Mouse (Mus musculus) hindbrain, embryonic 12.5 days (tissue): Measurements from ENCODE around the gene Sez6l2. TPM values are rescaled to one million over a fixed set of nuclear protein-coding genes. Genes with fewer than 3 reads are reported as not detected.

Experiments
- ATAC-seq: fragments of 200-750 bp; cut with Nextera tagmentation; 2 replicates; pipeline ENCODE4 v1.8.0; 2017; ENCODE audit warnings: moderate TSS enrichment; ENCODE audit not compliant: low FRiP score
- H3K27ac ChIP-seq: fragments of 300-500 bp; sonication (generic); 2 replicates; pipeline ENCODE4 v1.5.1; 2016; ENCODE audit warnings: mild to moderate bottlenecking
- H3K27me3 ChIP-seq: fragments of 300-500 bp; sonication (generic); 2 replicates; pipeline ENCODE4 v1.6.1; 2016; ENCODE audit warnings: mild to moderate bottlenecking
- H3K36me3 ChIP-seq: fragments of 300-500 bp; sonication (generic); 2 replicates; pipeline ENCODE4 v1.6.1; 2016; ENCODE audit warnings: mild to moderate bottlenecking
- H3K4me1 ChIP-seq: fragments of 300-500 bp; sonication (generic); 2 replicates; pipeline ENCODE4 v1.6.1; 2016
- H3K4me2 ChIP-seq: fragments of 300-500 bp; sonication (generic); replicated peaks from 2 replicates; pipeline ENCODE4 v1.6.1; 2016; ENCODE audit warnings: mild to moderate bottlenecking
- H3K4me3 ChIP-seq: fragments of 300-500 bp; sonication (generic); 2 replicates; pipeline ENCODE4 v1.5.1; 2016; ENCODE audit warnings: mild to moderate bottlenecking
- H3K9ac ChIP-seq: fragments of 300-500 bp; sonication (generic); 2 replicates; pipeline ENCODE4 v1.6.1; 2016; ENCODE audit warnings: mild to moderate bottlenecking, moderate library complexity
- H3K9me3 ChIP-seq: fragments of 300-500 bp; sonication (generic); replicated peaks from 2 replicates; pipeline ENCODE4 v1.6.1; 2016; ENCODE audit warnings: mild to moderate bottlenecking
- WGBS: fragments of 180-500 bp; shearing (Covaris S2); methylation state at CpG from one replicate; pipeline ENCODE4 v1.1.7; 2016; 5-methylcytosine and 5-hydroxymethylcytosine counted together
- polyA plus RNA-seq: library from polyadenylated mRNA; unstranded; fragments of >200 nt; fragmentation: Nextera tagmentation; extraction: Ambion mirVana; gene quantifications from 2 replicates; pipeline ENCODE4 v1.2.1, GENCODE M21; 2016

Gene Sez6l2
- polyA plus RNA-seq, 1 experiment from 2014 or later, result 18.2 TPM

DNA sequence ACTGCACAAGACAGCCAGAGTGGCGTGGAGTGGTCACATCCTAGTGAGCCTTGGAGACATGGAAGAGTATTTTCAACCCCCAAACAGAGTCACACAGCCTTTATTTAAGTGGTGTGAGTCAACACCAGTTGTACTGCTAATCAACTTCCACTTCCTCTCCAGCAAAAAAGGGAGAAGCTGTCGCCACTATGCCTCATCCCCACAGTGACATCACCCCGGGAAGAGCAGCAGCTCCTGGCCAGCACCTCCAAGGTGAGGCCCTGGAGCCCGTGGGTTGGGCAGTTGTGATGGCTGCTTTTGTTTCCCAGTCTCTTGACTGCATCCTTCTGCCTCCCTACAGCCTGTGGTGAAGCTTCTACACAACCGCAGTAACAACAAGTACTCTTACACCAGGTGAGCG, 9.2 kb upstream of the Sez6l2 start:
- Histone ChIP-seq H3K4me3 (no peak overlapping the region), H3K9ac (no peak overlapping the region), H3K27me3 (no peaks in the 10 kb centered on the region), H3K36me3 (peaks cover 50% of the 10 kb centered on the region), H3K27ac (no peak overlapping the region), H3K4me1 (peaks cover 12% of the 10 kb centered on the region), H3K9me3 (no peaks in the 10 kb centered on the region), H3K4me2 (no peak overlapping the region)
- WGBS, result 51% methylated on average over 6 of the region's 6 CpGs
- ATAC-seq, result no peak

GRCm38 (mm10) chr7:126941801-126942200, 8.6 kb upstream of the Sez6l2 start:
- no peaks in the 10 kb centered on the region for H3K27me3 ChIP-seq
- H3K4me1 ChIP-seq, result peaks cover 16% of the 10 kb centered on the region
- H3K9me3 ChIP-seq, result no peaks in the 10 kb centered on the region
- whole genome bisulfite sequencing, result 55% methylated on average over 5 of the region's 5 CpGs
- H3K4me2 ChIP-seq, result no peak overlapping the region
- H3K27ac ChIP-seq, result no peak overlapping the region; the same call in 1 of the 2 replicates
- H3K4me3 ChIP-seq, result no peak overlapping the region
- no peak overlapping the region for H3K9ac ChIP-seq
- H3K36me3 ChIP-seq, result peaks cover 49% of the 10 kb centered on the region
- ATAC-seq, result no peak

- no peak overlapping the region for H3K9ac ChIP-seq
- 35% methylated on average over 3 of the region's 3 CpGs for WGBS
- peaks cover 25% of the 10 kb centered on the region for H3K27me3 ChIP-seq
- H3K36me3 ChIP-seq, result peaks cover 39% of the 10 kb centered on the region
- no peak overlapping the region for H3K27ac ChIP-seq
- peaks cover 33% of the 10 kb centered on the region for H3K4me1 ChIP-seq
- no peak overlapping the region for H3K4me2 ChIP-seq
- no peak overlapping the region for H3K4me3 ChIP-seq
- H3K9me3 ChIP-seq, result no peaks in the 10 kb centered on the region
- no peak for ATAC-seq
Observed at GRCm38 (mm10) chr7:126946530-126946929, 3.8 kb upstream of the Sez6l2 start.

- Histone ChIP-seq H3K4me3 (peak overlapping the region; percentile 47), H3K9me3 (no peaks in the 10 kb centered on the region), H3K4me1 (peaks cover 41% of the 10 kb centered on the region), H3K27me3 (peaks cover 41% of the 10 kb centered on the region), H3K4me2 (peak overlapping the region; percentile 97), H3K27ac (peak overlapping the region; percentile 87), H3K36me3 (peaks cover 27% of the 10 kb centered on the region), H3K9ac (peak overlapping the region; percentile 64)
- ATAC-seq, result no peak
- WGBS, result 80% methylated on average over 10 of the region's 10 CpGs
Observed at GRCm38 (mm10) chr7:126948626-126949025, 1.7 kb upstream of the Sez6l2 start.

DNA sequence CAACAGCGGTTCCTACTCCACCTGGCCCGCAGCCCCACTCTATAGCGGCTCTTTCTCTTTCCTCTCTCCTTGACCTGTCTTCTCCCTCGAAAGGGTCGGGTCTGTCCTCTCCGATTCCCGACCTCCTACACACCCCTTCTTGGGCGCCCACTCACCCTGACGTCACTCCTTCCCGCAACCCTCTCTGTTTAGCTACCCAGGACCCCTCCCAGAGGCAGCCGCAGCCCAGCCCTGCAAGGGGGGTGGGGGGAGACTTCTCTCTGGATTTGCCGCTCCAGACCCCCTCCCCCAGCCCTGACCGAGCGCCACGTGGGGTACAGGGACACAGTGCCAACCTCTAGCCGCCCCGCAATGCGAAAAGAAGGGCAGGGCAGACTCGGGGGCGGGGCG, 965 bp upstream of the Sez6l2 start, which contains the start of gene Asphd1:
Gene Asphd1, minus strand, starts transcription at position 180 of the 390 bp plus-strand sequence.
- Histone ChIP-seq H3K9ac (peak within 1 kb of the TSS; percentile 64), H3K27ac (peak within 1 kb of the TSS; percentile 87), H3K4me2 (peak within 1 kb of the TSS; percentile 97), H3K27me3 (peaks cover 41% of the 10 kb centered on the region), H3K36me3 (peaks cover 19% of the 10 kb centered on the region), H3K4me1 (peaks cover 41% of the 10 kb centered on the region), H3K4me3 (peak within 1 kb of the TSS; percentile 47), H3K9me3 (no peaks in the 10 kb centered on the region)
- peak; percentile 70 for ATAC-seq
- WGBS, result under 1% methylated on average over 21 of the region's 21 CpGs

DNA sequence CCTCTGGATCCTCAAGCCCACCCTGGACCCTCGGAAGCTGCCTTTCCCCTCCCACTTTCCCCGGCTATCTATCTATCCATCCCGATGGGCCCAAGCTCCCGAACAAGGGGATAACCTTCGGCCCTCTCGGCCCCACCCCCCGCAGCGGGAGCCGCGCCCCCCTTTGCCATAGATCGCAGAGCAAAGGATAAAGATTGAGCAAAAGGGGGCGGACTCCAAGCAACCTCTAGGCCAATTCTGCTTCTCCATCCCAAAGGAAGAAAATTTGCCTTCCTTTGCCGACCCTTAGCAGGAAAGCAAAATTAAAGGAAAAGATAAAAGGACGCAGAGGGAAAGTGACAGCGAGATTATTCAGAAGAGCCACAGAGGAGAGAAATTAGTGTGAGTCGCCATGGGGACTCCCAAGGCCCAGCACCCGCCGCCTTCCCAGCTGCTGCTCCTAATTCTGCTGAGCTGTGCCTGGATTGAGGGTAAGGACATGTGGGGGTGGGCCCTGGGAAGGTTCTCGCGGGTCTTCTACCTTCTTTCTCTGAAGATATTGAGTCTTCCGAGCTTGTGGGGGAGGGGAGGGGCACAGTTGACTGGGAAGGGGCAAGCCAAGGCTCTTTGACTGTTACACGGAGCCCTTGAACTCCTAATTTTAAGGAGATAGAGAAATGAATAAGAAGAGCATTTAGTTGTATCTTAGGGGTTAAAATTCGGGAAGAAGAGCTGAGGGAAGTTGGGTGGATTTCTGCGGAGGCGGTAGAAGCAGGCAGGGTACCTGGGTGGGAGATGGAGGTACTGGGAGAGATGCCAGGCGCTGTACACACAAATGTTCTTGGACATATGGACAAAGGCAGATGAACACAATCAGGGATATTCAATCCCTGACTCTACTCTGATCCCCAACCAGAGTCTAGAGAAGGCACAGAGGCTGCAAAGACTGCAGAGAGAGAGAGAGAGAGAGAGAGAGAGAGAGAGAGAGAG, 568 bp downstream of the Sez6l2 start:
- WGBS, result 7% methylated on average over 26 of the region's 26 CpGs
- ATAC-seq, result peak; percentile 10
- peaks cover 41% of the 10 kb centered on the region for H3K27me3 ChIP-seq
- H3K4me2 ChIP-seq, result peak overlapping the region; percentile 97
- peak overlapping the region; percentile 47 for H3K4me3 ChIP-seq
- H3K9ac ChIP-seq, result peak overlapping the region; percentile 64
- H3K36me3 ChIP-seq, result peaks cover 11% of the 10 kb centered on the region
- peaks cover 41% of the 10 kb centered on the region for H3K4me1 ChIP-seq
- peak overlapping the region; percentile 87 for H3K27ac ChIP-seq
- H3K9me3 ChIP-seq, result no peaks in the 10 kb centered on the region

DNA sequence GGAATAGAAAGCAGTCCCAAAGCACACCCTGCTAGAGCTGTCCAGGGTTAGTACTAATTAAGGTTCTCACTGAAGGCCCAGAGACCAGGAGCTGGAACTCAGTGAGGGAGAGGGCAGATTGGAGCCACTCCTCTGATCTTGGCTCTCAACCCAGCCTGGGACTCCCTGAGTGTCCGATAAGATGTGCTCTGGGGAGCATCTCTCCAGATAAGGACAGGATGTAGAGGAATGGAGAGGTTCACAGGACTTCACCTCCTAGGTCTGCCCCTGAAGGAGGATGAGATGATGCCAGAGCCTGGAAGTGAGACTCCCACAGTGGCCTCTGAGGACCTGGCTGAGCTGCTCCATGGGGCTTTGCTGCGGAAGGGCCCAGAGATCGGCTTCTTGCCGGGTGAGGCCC, 1.4 kb downstream of the Sez6l2 start:
- ATAC-seq, result no peak
- H3K36me3 ChIP-seq, result peaks cover 4% of the 10 kb centered on the region; the same call in 1 of the 2 replicates
- H3K27ac ChIP-seq, result 0 out of 2 replicates have a peak overlapping the region, but pooled peaks have one; percentile 17
- peak overlapping the region; percentile 47 for H3K4me3 ChIP-seq
- 33% methylated on average over 4 of the region's 4 CpGs for WGBS
- peaks cover 37% of the 10 kb centered on the region for H3K4me1 ChIP-seq
- H3K27me3 ChIP-seq, result peaks cover 41% of the 10 kb centered on the region
- peak overlapping the region; percentile 64 for H3K9ac ChIP-seq
- H3K4me2 ChIP-seq, result peak overlapping the region; percentile 97
- no peaks in the 10 kb centered on the region for H3K9me3 ChIP-seq

- Histone ChIP-seq H3K4me3 (peak overlapping the region; percentile 47), H3K27ac (no peak overlapping the region; the same call in 1 of the 2 replicates), H3K9ac (peak overlapping the region; percentile 54), H3K27me3 (peaks cover 41% of the 10 kb centered on the region), H3K4me1 (peaks cover 37% of the 10 kb centered on the region), H3K9me3 (no peaks in the 10 kb centered on the region), H3K4me2 (peak overlapping the region; percentile 97), H3K36me3 (peaks cover 4% of the 10 kb centered on the region; the same call in 1 of the 2 replicates)
- 0% methylated on average over 8 of the region's 8 CpGs for WGBS
- ATAC-seq, result no peak
Observed at GRCm38 (mm10) chr7:126952646-126953045, 2.3 kb downstream of the Sez6l2 start.

DNA sequence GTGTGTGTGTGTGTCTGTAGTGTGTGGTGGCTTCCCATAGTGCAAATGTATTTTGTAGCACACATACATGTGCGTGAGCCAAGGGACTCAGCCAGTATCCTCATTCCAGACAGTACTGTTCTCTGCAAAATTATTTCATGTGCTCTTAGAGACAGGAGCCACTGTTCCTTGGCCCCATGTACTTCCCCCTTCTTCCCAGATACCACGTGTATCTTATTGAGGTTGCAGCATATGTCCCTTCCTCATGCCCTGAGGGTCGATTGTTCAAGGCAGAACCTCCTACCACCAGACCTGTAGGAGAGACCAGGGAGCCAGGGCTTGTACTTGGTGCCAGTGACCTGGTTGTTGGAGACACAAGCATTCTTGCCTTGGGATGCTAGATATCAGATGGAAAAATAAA, 4.8 kb downstream of the Sez6l2 start:
- ATAC-seq, result no peak

DNA sequence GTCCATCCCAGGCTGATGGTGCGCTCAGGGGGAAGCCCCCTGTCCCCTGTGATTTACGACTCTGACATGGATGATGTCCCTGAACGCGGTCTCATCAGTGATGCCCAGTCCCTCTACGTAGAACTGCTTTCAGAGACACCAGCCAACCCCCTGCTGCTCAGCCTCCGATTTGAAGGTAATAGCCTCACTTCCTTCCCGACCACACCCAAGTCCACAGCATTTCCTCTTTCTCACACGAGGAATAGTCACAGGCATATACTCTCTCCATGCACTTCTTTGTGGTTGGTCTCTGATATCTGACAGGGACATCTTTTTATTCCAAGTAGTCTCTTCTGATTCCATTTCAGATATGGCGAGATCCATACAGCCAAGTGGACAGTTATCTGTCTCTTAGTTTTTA, 9.4 kb downstream of the Sez6l2 start:
- H3K4me1 ChIP-seq, result no peaks in the 10 kb centered on the region
- no peak for ATAC-seq
- H3K36me3 ChIP-seq, result peaks cover 40% of the 10 kb centered on the region

More for the DNA sequence above, 4.8 kb downstream of the Sez6l2 start:
- peaks cover 21% of the 10 kb centered on the region for H3K4me1 ChIP-seq
- H3K36me3 ChIP-seq, result peaks cover 16% of the 10 kb centered on the region; the same call in 1 of the 2 replicates
- peaks cover 30% of the 10 kb centered on the region for H3K27me3 ChIP-seq
- no peaks in the 10 kb centered on the region for H3K9me3 ChIP-seq
- H3K9ac ChIP-seq, result no peak overlapping the region
- no peak overlapping the region for H3K4me3 ChIP-seq
- H3K4me2 ChIP-seq, result no peak overlapping the region
- no peak overlapping the region for H3K27ac ChIP-seq
- 73% methylated on average over 3 of the region's 3 CpGs for WGBS

DNA sequence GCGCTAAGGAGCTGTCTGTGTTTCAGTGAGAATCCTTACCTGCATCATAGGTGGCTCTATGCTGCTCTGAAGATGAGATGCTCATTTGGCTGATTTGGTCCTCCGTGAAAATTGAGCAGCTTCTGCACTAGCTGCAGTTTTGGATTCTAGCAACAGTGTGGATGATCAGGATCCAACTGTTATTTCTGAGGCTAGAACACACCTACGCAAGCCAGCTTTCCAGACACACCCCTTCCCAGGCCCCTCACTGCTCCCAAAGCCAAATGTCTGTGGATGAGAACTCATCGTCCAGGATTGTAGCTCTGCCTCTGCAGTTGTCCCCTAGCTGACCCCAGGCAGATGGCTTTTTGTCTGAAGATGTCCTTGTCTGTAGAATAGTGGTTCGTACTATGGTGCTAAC, 10.7 kb downstream of the Sez6l2 start:
- no peak overlapping the region for H3K4me2 ChIP-seq
- no peaks in the 10 kb centered on the region for H3K9me3 ChIP-seq
- ATAC-seq, result no peak
- 83% methylated on average over 5 of the region's 5 CpGs for WGBS
- peaks cover 37% of the 10 kb centered on the region for H3K36me3 ChIP-seq
- H3K4me3 ChIP-seq, result no peak overlapping the region
- no peak overlapping the region for H3K27ac ChIP-seq
- H3K4me1 ChIP-seq, result no peaks in the 10 kb centered on the region
- H3K9ac ChIP-seq, result no peak overlapping the region
- peaks cover 28% of the 10 kb centered on the region for H3K27me3 ChIP-seq

More for the DNA sequence above, 9.4 kb downstream of the Sez6l2 start:
- no peak overlapping the region for H3K27ac ChIP-seq
- H3K9me3 ChIP-seq, result no peaks in the 10 kb centered on the region
- 69% methylated on average over 9 of the region's 9 CpGs for WGBS
- no peak overlapping the region for H3K9ac ChIP-seq
- H3K4me3 ChIP-seq, result no peak overlapping the region
- no peak overlapping the region for H3K4me2 ChIP-seq
- peaks cover 28% of the 10 kb centered on the region for H3K27me3 ChIP-seq

GRCm38 (mm10) chr7:126961965-126962364, 11.6 kb downstream of the Sez6l2 start:
- H3K4me1 ChIP-seq, result no peaks in the 10 kb centered on the region
- H3K9ac ChIP-seq, result no peak overlapping the region
- H3K4me2 ChIP-seq, result no peak overlapping the region
- ATAC-seq, result no peak
- H3K4me3 ChIP-seq, result no peak overlapping the region
- peaks cover 44% of the 10 kb centered on the region for H3K36me3 ChIP-seq
- peaks cover 28% of the 10 kb centered on the region for H3K27me3 ChIP-seq
- no peak overlapping the region for H3K27ac ChIP-seq
- H3K9me3 ChIP-seq, result no peaks in the 10 kb centered on the region
- 91% methylated on average over 4 of the region's 4 CpGs for WGBS
